Mouse (Mus musculus) limb, embryonic 14.5 days (tissue): ENCODE measurements around the gene Lhfpl3. TPM values are rescaled to one million over a fixed set of nuclear protein-coding genes. Genes with fewer than 3 reads are reported as not detected.

Source experiments
- ATAC-seq: fragments of 200-750 bp; cut with Nextera tagmentation; 2 replicates; pipeline ENCODE4 v1.8.0; 2017; ENCODE audit warnings: low read depth, moderate number of reproducible peaks, moderate TSS enrichment; ENCODE audit not compliant: low FRiP score
- DNase-seq: peaks from one replicate; pipeline ENCODE4 v3.0.0-alpha.2; 2015; ENCODE audit warnings: low spot score
- H3K27ac ChIP-seq: fragments of 300-500 bp; sonication (generic); replicated peaks from 2 replicates; pipeline ENCODE4 v1.5.1; 2014; ENCODE audit warnings: low read depth, mild to moderate bottlenecking, low read length, moderate library complexity, mixed read lengths
- H3K27me3 ChIP-seq: fragments of 300-500 bp; sonication (generic); 2 replicates; pipeline ENCODE4 v1.6.1; 2014; ENCODE audit warnings: low read length, mixed read lengths; ENCODE audit not compliant: control insufficient read depth, insufficient read depth
- H3K36me3 ChIP-seq: fragments of 300-500 bp; sonication (generic); 2 replicates; pipeline ENCODE4 v1.6.1; 2014; ENCODE audit warnings: mild to moderate bottlenecking, low read length, moderate library complexity, mixed read lengths; ENCODE audit not compliant: control insufficient read depth, insufficient read depth
- H3K4me1 ChIP-seq: fragments of 300-500 bp; sonication (generic); 2 replicates; pipeline ENCODE4 v1.6.1; 2014; ENCODE audit warnings: antibody characterized with exemption, low read length, mixed read lengths; ENCODE audit not compliant: control insufficient read depth, insufficient read depth
- H3K4me2 ChIP-seq: fragments of 300-500 bp; sonication (generic); replicated peaks from 2 replicates; pipeline ENCODE4 v1.6.1; 2014; ENCODE audit warnings: low read depth, mild to moderate bottlenecking, low read length, moderate library complexity; ENCODE audit not compliant: severe bottlenecking
- H3K4me3 ChIP-seq: fragments of 300-500 bp; sonication (generic); replicated peaks from 2 replicates; pipeline ENCODE4 v1.5.1; 2014; ENCODE audit warnings: low read length
- H3K9ac ChIP-seq: fragments of 300-500 bp; sonication (generic); 2 replicates; pipeline ENCODE4 v1.6.1; 2014; ENCODE audit warnings: mild to moderate bottlenecking, low read depth, low read length, moderate library complexity; ENCODE audit not compliant: severe bottlenecking
- H3K9me3 ChIP-seq: fragments of 300-500 bp; sonication (generic); 2 replicates; pipeline ENCODE4 v1.6.1; 2016; ENCODE audit warnings: low read length; ENCODE audit not compliant: control insufficient read depth
- POLR2A ChIP-seq: fragments of 200-500 bp; IDR thresholded peaks from 2 replicates; pipeline ENCODE4 v1.8.0; 2012; ENCODE audit warnings: inconsistent platforms, mild to moderate bottlenecking, moderate library complexity, borderline replicate concordance; ENCODE audit not compliant: insufficient read depth, insufficient read length; ENCODE audit errors: extremely low read depth
- WGBS: fragments of 180-500 bp; shearing (Covaris S2); extraction: QIAGEN DNeasy Blood & Tissue Kit; methylation state at CpG from one replicate; pipeline ENCODE4 v1.1.7; 2014; 5-methylcytosine and 5-hydroxymethylcytosine counted together
- polyA plus RNA-seq, 2 experiments: library from polyadenylated mRNA; depleted of rRNA in 1 of 2; stranded (reverse) in 1 of 2; unstranded in 1 of 2; fragments of >200 nt; fragmentation: Nextera tagmentation in 1 of 2; extraction: Ambion mirVana in 1 of 2; gene quantifications; 2 replicates each; pipeline versions ENCODE4 v1.2.1 to v1.2.3; 2012 to 2014

The Lhfpl3 gene
- polyA plus RNA-seq, 2 experiments, result 0.72 to 0.82 TPM

DNA sequence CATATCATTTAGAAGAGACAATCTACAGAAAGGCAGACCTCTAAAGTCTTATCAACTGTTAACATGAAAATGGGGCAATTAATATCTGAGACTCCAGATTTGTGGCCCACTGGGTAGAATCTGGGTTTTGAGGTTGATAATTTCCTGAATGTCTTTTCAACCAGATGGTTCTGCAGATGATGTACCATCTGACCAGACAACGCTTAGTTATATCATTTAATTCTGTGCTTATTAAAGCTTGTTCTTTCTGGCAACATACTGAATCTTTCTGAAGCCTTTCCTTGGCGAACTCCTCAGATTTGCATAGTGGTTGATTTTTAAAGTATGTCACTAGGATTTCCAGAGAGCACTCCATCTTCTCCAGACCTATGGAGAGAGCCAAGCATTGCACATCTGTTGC is 107.6 kb downstream of the Lhfpl3 start:
- no peak for DNase-seq
- Histone ChIP-seq H3K36me3 (no peaks in the 10 kb centered on the region), H3K27me3 (no peaks in the 10 kb centered on the region), H3K4me2 (no peak overlapping the region), H3K9me3 (no peaks in the 10 kb centered on the region), H3K4me3 (no peak overlapping the region), H3K27ac (no peak overlapping the region), H3K9ac (no peak overlapping the region), H3K4me1 (no peaks in the 10 kb centered on the region)
- TF ChIP-seq POLR2A, result no peak
- ATAC-seq, result no peak
- WGBS, result 87% methylated on average over 2 of the region's 2 CpGs

DNA sequence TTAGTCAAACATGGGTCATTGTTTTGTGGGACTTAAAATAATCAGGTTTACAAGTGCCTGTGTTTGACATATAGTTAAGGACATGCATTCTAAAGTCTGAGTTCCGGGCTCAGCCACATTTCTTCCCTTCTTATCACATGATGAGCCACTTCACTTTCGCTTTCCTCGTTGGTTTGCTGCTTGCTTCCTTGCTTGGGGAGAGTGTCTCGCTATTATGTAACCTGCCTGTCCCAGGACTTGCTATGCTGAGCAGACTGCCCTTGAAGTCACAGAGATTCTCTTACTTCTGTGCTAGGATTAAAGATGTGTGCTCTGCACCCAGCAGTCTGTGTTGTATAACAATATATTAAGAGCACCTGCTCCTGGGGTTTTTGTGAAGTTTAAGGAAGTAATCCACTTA is 110.6 kb downstream of the Lhfpl3 start:
- Histone ChIP-seq H3K4me1 (no peaks in the 10 kb centered on the region), H3K4me2 (no peak overlapping the region), H3K27me3 (no peaks in the 10 kb centered on the region), H3K27ac (no peak overlapping the region), H3K36me3 (no peaks in the 10 kb centered on the region), H3K9me3 (no peaks in the 10 kb centered on the region), H3K9ac (no peak overlapping the region), H3K4me3 (no peak overlapping the region)
- no peak for TF ChIP-seq POLR2A
- ATAC-seq (no peak), DNase-seq (no peak)
- 78% methylated on average over 4 of the region's 4 CpGs for WGBS

DNA sequence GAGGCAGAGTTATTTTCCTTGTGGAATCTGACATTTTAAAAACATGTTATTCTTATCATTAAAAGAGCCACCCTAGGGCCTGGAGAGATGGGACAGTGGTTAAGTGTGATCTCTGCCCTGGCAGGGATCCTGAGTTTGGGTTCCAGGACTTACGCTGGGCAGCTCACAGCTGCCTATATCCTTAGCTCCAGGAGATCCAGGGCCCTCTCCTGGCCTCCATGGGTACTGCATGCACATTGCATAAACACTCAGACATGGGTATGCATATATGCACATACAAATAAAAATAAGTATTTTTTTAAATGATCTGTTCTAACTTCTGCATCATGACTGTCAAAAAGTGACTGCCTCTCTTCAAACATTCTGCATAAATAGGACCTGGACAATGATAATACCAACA is 115.5 kb downstream of the Lhfpl3 start:
- Histone ChIP-seq H3K36me3 (no peaks in the 10 kb centered on the region), H3K9me3 (no peaks in the 10 kb centered on the region), H3K4me1 (no peaks in the 10 kb centered on the region), H3K27me3 (no peaks in the 10 kb centered on the region), H3K4me3 (no peak overlapping the region), H3K4me2 (no peak overlapping the region), H3K9ac (no peak overlapping the region), H3K27ac (no peak overlapping the region)
- ATAC-seq (no peak), DNase-seq (no peak)
- TF ChIP-seq POLR2A, result no peak
- WGBS, result 43% methylated on average over 1 of the region's 1 CpGs

DNA sequence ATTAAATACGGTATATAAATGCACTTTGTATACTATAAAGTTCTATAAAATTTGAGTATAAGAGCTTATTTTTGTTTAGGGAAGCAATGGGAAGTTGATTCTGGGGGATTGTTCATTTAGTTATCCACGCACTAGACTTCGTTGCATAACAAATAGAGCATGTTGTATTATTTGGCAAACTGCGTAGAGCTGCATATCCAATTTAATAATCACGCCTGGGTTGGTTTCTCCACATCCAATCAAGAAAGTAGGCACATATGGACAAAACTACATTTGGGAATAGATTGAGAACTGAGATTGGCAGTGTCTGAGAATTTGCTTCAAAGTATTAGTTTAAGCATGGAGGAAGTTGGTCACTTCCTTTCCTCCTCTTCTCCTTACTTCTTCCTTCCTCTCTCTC is 123.2 kb downstream of the Lhfpl3 start:
- 93% methylated on average over 5 of the region's 5 CpGs for WGBS
- Histone ChIP-seq H3K9ac (no peak overlapping the region), H3K27ac (no peak overlapping the region)

DNA sequence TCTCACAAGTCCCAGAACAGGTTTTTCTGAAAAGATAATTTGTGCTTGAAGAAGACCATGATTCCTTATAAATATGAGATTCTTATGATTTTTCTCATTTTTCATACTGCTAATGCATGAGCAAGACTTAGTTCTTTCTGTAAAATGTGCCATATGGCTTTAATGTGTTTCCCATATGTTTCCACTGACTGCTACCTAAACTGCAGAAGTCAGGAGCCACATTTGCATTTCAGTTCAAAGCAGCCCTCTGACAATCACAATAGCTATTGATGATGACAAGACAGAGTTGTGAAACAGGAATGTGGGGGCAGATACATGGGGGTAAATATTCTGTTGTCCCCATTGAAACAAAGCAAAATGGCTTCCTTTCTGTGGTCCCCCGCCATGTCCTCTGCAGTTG is 126.6 kb downstream of the Lhfpl3 start:
- Histone ChIP-seq H3K4me3 (no peak overlapping the region), H3K4me2 (no peak overlapping the region), H3K4me1 (no peaks in the 10 kb centered on the region), H3K27ac (no peak overlapping the region), H3K36me3 (no peaks in the 10 kb centered on the region), H3K27me3 (no peaks in the 10 kb centered on the region), H3K9me3 (no peaks in the 10 kb centered on the region), H3K9ac (no peak overlapping the region)
- ATAC-seq, result no peak
- 83% methylated on average over 1 of the region's 1 CpGs for WGBS
- TF ChIP-seq POLR2A, result no peak
- no peak for DNase-seq

More for the DNA sequence above, 123.2 kb downstream of the Lhfpl3 start:
- no peak for DNase-seq
- no peaks in the 10 kb centered on the region for H3K36me3 ChIP-seq
- H3K4me2 ChIP-seq, result no peak overlapping the region
- no peak overlapping the region for H3K4me3 ChIP-seq
- no peaks in the 10 kb centered on the region for H3K27me3 ChIP-seq
- H3K9me3 ChIP-seq, result no peaks in the 10 kb centered on the region
- no peak for ATAC-seq
- no peaks in the 10 kb centered on the region for H3K4me1 ChIP-seq
- no peak for TF ChIP-seq POLR2A

DNA sequence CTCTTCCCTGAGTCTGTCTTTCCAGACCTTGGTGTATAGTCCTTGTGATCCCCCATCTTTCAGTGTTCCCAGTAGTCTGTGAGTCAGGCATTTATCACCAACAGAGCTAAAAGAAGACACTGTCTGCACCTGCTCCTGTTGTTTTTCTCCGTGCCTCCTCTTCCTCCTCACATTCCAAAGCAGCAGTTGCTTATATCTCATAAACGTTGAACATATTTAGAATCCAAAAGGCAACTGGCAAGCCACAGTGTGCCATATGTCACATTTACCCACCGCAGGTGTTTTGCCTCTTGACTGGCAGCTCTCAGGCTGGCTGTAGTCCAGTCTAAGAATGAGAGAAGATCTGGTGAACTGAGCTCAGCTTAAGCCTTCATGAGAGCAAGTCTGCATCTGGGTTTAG is 142.5 kb downstream of the Lhfpl3 start:
- no peak overlapping the region for H3K27ac ChIP-seq
- no peak overlapping the region for H3K4me3 ChIP-seq
- no peaks in the 10 kb centered on the region for H3K36me3 ChIP-seq
- WGBS, result 75% methylated on average over 3 of the region's 3 CpGs
- DNase-seq (no peak), ATAC-seq (no peak)
- no peaks in the 10 kb centered on the region for H3K9me3 ChIP-seq
- no peaks in the 10 kb centered on the region for H3K27me3 ChIP-seq
- H3K4me1 ChIP-seq, result no peaks in the 10 kb centered on the region
- H3K4me2 ChIP-seq, result no peak overlapping the region
- no peak for TF ChIP-seq POLR2A
- no peak overlapping the region for H3K9ac ChIP-seq
